Mouse (Mus musculus) cortical plate, adult 2 months (tissue): ENCODE measurements around the gene Sptbn4. TPM values are rescaled to one million over a fixed set of nuclear protein-coding genes. Genes with fewer than 3 reads are reported as not detected.

Experiments used
- H3K27ac ChIP-seq: fragments of 200-500 bp; 2 replicates; pipeline ENCODE4 v1.5.1; 2012; ENCODE audit warnings: low read length, control low read depth, inconsistent platforms; ENCODE audit not compliant: insufficient read depth
- H3K4me1 ChIP-seq: fragments of 200-500 bp; 2 replicates; pipeline ENCODE4 v1.6.1; 2011; ENCODE audit warnings: low read length; ENCODE audit not compliant: control insufficient read depth, insufficient read depth
- H3K4me3 ChIP-seq: fragments of 200-500 bp; 2 replicates; pipeline ENCODE4 v1.5.1; 2011; ENCODE audit warnings: mild to moderate bottlenecking, low read length, control low read depth; ENCODE audit not compliant: insufficient read depth
- CTCF ChIP-seq: fragments of 200-500 bp; IDR thresholded peaks from 2 replicates; pipeline ENCODE4 v1.5.1; 2011; ENCODE audit warnings: mild to moderate bottlenecking, control low read depth, low read length; ENCODE audit not compliant: insufficient read depth; ENCODE audit errors: extremely low read depth
- POLR2A ChIP-seq: fragments of 200-500 bp; IDR thresholded peaks from 2 replicates; pipeline ENCODE4 v1.6.1; 2011; ENCODE audit warnings: mild to moderate bottlenecking, low read length, control low read depth; ENCODE audit not compliant: insufficient read depth; ENCODE audit errors: extremely low read depth
- polyA plus RNA-seq: library from polyadenylated mRNA; depleted of rRNA; stranded (reverse); fragments of >200 nt; gene quantifications from 2 replicates; pipeline ENCODE4 v1.2.3, GENCODE M21; 2012

Gene Sptbn4
- polyA plus RNA-seq, 1 experiment = 149 TPM

GRCm38 (mm10) chr7:27359162-27359561 is 88.3 kb downstream of the Sptbn4 start:
- no peak overlapping the region for H3K27ac ChIP-seq
- peaks cover 2% of the 10 kb centered on the region; the same call in 1 of the 2 replicates for H3K4me1 ChIP-seq
- H3K4me3 ChIP-seq = no peak overlapping the region
- 0 out of 2 replicates have a peak, but pooled peaks have one; percentile 2 for TF ChIP-seq CTCF
- no peak for TF ChIP-seq POLR2A

GRCm38 (mm10) chr7:27357595-27357978 is 89.9 kb downstream of the Sptbn4 start:
- TF ChIP-seq CTCF (no peak), POLR2A (no peak)
- H3K4me1 ChIP-seq = peaks cover 2% of the 10 kb centered on the region; the same call in 1 of the 2 replicates
- no peak overlapping the region for H3K27ac ChIP-seq
- no peak overlapping the region for H3K4me3 ChIP-seq

- Histone ChIP-seq H3K27ac (no peak within 1 kb of the TSS), H3K4me1 (peaks cover 2% of the 10 kb centered on the region; the same call in 1 of the 2 replicates), H3K4me3 (peak within 1 kb of the TSS; percentile 56; the same call in 1 of the 2 replicates)
- TF ChIP-seq CTCF (no peak), POLR2A (no peak)
Measured at GRCm38 (mm10) chr7:27356861-27357594, 90.5 kb downstream of the Sptbn4 start, which contains the start of gene Gm20479. Gene Gm20479, minus strand, starts transcription at chr7:27357419.

- TF ChIP-seq POLR2A (no peak), CTCF (no peak)
- H3K27ac ChIP-seq = no peak overlapping the region
Measured at GRCm38 (mm10) chr7:27356248-27356647, 91.2 kb downstream of the Sptbn4 start.

GRCm38 (mm10) chr7:27355745-27356240 is 91.7 kb downstream of the Sptbn4 start, which contains the start of gene Shkbp1:
Gene Shkbp1, minus strand, starts transcription at chr7:27356019.
- Histone ChIP-seq H3K4me3 (peak within 1 kb of the TSS; percentile 56), H3K27ac (no peak within 1 kb of the TSS), H3K4me1 (no peaks in the 10 kb centered on the region)
- TF ChIP-seq CTCF (no peak), POLR2A (0 out of 2 replicates have a peak, but pooled peaks have one; percentile 7)

More at GRCm38 (mm10) chr7:27356248-27356647, 91.2 kb downstream of the Sptbn4 start:
- Histone ChIP-seq H3K4me3 (peak overlapping the region; percentile 56), H3K4me1 (peaks cover 2% of the 10 kb centered on the region; the same call in 1 of the 2 replicates)

- no peak overlapping the region for H3K27ac ChIP-seq
- peak overlapping the region; percentile 56 for H3K4me3 ChIP-seq
- no peak for TF ChIP-seq CTCF
- TF ChIP-seq POLR2A = no peak
- H3K4me1 ChIP-seq = no peaks in the 10 kb centered on the region
Measured at GRCm38 (mm10) chr7:27355261-27355660, 92.2 kb downstream of the Sptbn4 start.

- Histone ChIP-seq H3K4me3 (no peak overlapping the region; the same call in 1 of the 2 replicates), H3K4me1 (no peaks in the 10 kb centered on the region), H3K27ac (no peak overlapping the region)
- TF ChIP-seq CTCF (no peak), POLR2A (no peak)
Measured at GRCm38 (mm10) chr7:27354783-27355182, 92.7 kb downstream of the Sptbn4 start.

GRCm38 (mm10) chr7:27354144-27354543 is 93.3 kb downstream of the Sptbn4 start:
- Histone ChIP-seq H3K4me1 (no peaks in the 10 kb centered on the region), H3K4me3 (no peak overlapping the region), H3K27ac (no peak overlapping the region)
- TF ChIP-seq CTCF (no peak), POLR2A (no peak)

- no peak overlapping the region for H3K4me3 ChIP-seq
- H3K4me1 ChIP-seq = no peaks in the 10 kb centered on the region
- no peak overlapping the region for H3K27ac ChIP-seq
- TF ChIP-seq POLR2A = no peak
Measured at GRCm38 (mm10) chr7:27345444-27345843, 102.0 kb downstream of the Sptbn4 start.

GRCm38 (mm10) chr7:27342595-27342994 is 104.9 kb downstream of the Sptbn4 start:
- Histone ChIP-seq H3K27ac (no peak overlapping the region), H3K4me1 (peaks cover 2% of the 10 kb centered on the region; the same call in 1 of the 2 replicates), H3K4me3 (no peak overlapping the region)
- TF ChIP-seq CTCF (no peak), POLR2A (no peak)
